ENCODE assay signal across 25 mouse cellular contexts in genomic region chr17:24913984-24914383, GRCm38 (mm10).
"Had no signal": no experiment of that assay in that cellular context is flagged by ENCODE, and none has a peak within 500 bp of the region (broad histone marks: within the 10 kb centered on the region; RNA-seq: fewer than 3 reads in every experiment).

No protein-coding gene starts in this region.

- H3K4me3 ChIP-seq: embryonic facial prominence, embryonic 10.5 days; embryonic facial prominence, embryonic 12.5 days; embryonic facial prominence, embryonic 13.5 days; embryonic facial prominence, embryonic 15.5 days; erythroblast, embryonic 14.5 days; forebrain, embryonic 10.5 days; forebrain, embryonic 12.5 days; forebrain, embryonic 15.5 days; gastrocnemius, adult 2 months; heart, adult 2 months had no signal

- H3K4me1 ChIP-seq: embryonic facial prominence, embryonic 10.5 days; embryonic facial prominence, embryonic 12.5 days; embryonic facial prominence, embryonic 13.5 days; embryonic facial prominence, embryonic 15.5 days; forebrain, embryonic 10.5 days; forebrain, embryonic 12.5 days; forebrain, embryonic 15.5 days had no signal

- H3K9me3 ChIP-seq: embryonic facial prominence, embryonic 10.5 days; embryonic facial prominence, embryonic 12.5 days; embryonic facial prominence, embryonic 13.5 days; embryonic facial prominence, embryonic 15.5 days; forebrain, embryonic 10.5 days; forebrain, embryonic 12.5 days; forebrain, embryonic 15.5 days had no signal

- H3K4me2 ChIP-seq: embryonic facial prominence, embryonic 12.5 days; embryonic facial prominence, embryonic 13.5 days; embryonic facial prominence, embryonic 15.5 days; forebrain, embryonic 12.5 days; forebrain, embryonic 15.5 days had no signal

- H3K9ac ChIP-seq: embryonic facial prominence, embryonic 12.5 days; embryonic facial prominence, embryonic 13.5 days; embryonic facial prominence, embryonic 15.5 days; forebrain, embryonic 12.5 days; forebrain, embryonic 15.5 days; forebrain, postnatal 0 days had no signal

- DNase-seq: cerebellum, adult 9-10 months; cerebellum, adult 9-11 months; cerebellum, postnatal 10 days; cerebellum, postnatal 14 days; cerebellum, postnatal 25 days; cerebellum, postnatal 36 days; embryo, embryonic 11 days; forebrain, postnatal 0 days; gastrocnemius, adult 2 months; gastrocnemius, postnatal 10 days; gastrocnemius, postnatal 14 days; gastrocnemius, postnatal 25 days; gastrocnemius, postnatal 36 days; heart, adult 18-20 months; heart, adult 2 months had no signal

- ATAC-seq: forebrain, embryonic 14.5 days; forebrain, embryonic 15.5 days; forebrain, embryonic 16.5 days; forebrain, postnatal 0 days had no signal

- H3K27ac ChIP-seq: embryonic facial prominence, embryonic 10.5 days; embryonic facial prominence, embryonic 12.5 days; embryonic facial prominence, embryonic 13.5 days; embryonic facial prominence, embryonic 15.5 days; forebrain, embryonic 10.5 days; forebrain, embryonic 12.5 days; forebrain, embryonic 15.5 days; gastrocnemius, adult 2 months; heart, adult 2 months had no signal

- H3K27me3 ChIP-seq: embryonic facial prominence, embryonic 12.5 days; embryonic facial prominence, embryonic 13.5 days; embryonic facial prominence, embryonic 15.5 days; forebrain, embryonic 12.5 days; forebrain, embryonic 15.5 days had no signal
